Mouse (Mus musculus) left cerebral cortex, adult 9 months (tissue): ENCODE data around the gene Olfr790.

ENCODE experiments used
- DNase-seq, 2 experiments: peaks; one replicate each; pipeline ENCODE4 v3.0.0; 2022; ENCODE audit warnings: low spot score in 2 of 2

Gene Olfr790

DNA sequence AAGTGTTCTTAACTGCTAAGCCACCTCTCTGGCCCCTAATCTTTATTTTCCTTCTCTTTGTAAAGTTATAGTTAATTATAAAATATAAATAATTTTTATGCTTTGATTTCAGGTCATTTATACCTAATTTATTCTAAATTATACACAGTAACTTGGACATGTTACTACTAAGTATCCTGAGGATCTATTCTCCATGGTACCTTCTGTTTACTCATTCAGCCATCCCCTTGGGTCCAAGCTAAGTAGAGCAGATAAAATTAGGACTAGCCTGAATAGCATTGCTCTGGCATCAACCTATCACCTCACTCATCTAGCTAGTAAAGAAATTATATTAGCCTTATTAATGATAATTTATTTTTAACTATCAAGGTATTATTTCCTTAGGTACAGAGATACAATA lies at the start of gene Olfr790:
Gene Olfr790 (plus strand): TSS at position 301 of the 400 bp plus-strand sequence.
- DNase-seq: no peak

DNA sequence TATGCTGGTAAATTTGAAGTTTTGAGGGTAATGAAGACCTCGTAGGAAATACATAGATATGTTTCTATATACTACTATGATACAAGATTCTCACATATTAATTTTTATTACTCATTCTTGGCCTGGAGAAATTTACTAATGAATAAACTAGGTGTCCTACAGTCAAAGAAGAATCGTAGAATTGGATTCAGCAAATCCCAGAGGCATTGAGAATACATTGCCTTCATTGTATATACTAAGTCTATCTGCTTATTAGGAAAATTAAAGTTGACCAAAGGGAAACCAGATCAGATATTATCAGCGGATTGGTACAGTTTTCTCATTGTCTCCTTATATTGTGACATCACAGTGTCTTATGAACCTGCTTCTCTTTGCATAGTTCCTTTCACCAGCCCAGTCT lies 36.7 kb upstream of the Olfr790 start, which contains the start of gene Olfr787:
Gene Olfr787 (plus strand): TSS at position 301 of the 400 bp plus-strand sequence.
- DNase-seq: no peak

DNA sequence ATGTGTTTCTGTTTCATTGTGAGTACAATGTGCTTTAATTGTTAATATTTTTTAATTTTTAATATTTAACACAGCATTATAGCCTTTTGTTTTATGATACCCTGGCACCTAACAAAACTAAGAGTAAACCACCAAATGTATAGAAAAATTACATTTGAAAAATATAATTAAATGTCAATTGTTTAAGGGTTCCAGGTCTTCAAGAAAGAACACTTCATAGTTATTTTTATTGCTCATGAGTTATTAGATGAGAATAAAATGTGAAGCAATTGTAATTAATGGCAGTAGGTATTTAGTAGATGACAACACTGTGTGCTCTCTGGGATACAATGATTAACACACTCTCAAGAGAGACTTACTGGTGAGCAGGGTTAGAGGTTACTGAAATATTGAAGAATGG lies 27.6 kb upstream of the Olfr790 start, which contains the start of gene Olfr788:
Gene Olfr788 (plus strand): TSS at position 301 of the 400 bp plus-strand sequence.
- no peak for DNase-seq

DNA sequence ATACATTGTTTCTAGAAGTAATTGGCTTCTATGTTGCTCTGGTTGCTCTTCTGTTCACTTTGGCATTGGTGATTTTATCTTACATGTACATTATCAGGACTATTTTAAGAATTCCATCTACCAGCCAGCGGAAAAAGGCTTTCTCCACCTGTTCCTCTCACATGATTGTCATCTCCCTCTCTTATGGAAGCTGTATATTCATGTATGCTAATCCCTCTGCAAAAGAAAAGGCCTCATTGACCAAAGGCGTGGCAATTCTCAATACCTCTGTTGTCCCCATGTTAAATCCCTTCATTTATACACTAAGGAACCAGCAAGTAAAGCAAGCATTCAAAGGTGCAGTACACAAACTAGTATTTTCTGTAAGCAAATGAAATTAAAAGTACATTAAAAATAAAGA lies 25.0 kb upstream of the Olfr790 start:
- DNase-seq: no peak

DNA sequence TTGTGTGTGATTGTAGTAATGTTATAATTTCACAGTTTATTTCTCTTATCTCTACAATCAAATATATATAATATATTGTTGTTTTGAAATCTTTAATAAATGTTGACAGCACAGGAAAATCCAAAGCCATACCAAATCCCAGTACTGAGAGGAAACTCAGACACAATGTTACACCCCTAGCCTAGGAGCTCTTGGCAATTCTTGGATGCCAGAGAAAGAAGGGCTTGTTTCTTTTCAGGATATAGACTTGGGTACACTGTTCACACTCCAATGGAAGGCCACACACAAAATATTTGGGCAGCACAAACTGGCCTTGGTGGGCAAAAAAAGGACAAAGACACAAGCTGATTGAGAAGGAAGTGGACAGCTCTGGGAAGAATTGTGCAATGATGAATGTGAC lies 24.6 kb upstream of the Olfr790 start:
- no peak for DNase-seq

DNA sequence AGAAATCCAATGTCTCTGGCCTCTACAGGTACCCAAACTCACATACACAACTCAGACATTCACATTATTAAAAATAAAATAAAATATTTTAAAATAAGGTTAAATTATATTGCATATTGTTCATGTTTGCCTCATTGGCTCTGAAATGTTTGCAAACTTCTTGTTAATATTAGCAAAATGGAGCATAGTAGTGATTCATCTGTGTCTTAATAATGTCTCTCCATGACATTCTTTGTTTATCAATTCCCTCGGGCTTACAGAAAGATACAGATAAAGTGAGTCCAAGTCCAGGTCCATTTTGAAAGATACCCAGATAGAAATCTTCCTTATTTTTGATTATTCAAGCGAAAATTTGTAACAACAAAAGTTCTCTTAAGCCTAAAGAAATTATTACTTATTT lies 13.8 kb upstream of the Olfr790 start, which contains the start of gene Olfr789:
Gene Olfr789 (plus strand): TSS at position 301 of the 400 bp plus-strand sequence.
- no peak for DNase-seq

DNA sequence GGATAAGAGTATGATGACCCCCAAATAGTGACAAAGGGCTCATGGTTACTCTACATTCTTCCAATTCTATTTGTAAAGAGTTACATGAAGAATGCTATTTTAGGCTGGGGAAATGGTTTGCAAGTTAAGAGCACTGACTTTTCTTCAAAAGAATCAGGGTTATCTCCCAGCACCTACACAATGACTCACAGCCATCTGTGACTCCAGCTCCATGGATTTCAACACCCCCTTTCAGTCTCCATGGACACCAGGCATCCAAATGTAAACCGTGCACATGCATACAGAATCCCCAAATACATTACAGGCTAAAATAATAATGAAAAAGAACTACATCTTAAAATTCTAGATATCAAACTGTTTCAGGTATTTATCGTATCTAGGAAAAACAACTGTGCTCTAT lies 8.2 kb upstream of the Olfr790 start:
- peak; percentile 10 to 40 for DNase-seq

DNA sequence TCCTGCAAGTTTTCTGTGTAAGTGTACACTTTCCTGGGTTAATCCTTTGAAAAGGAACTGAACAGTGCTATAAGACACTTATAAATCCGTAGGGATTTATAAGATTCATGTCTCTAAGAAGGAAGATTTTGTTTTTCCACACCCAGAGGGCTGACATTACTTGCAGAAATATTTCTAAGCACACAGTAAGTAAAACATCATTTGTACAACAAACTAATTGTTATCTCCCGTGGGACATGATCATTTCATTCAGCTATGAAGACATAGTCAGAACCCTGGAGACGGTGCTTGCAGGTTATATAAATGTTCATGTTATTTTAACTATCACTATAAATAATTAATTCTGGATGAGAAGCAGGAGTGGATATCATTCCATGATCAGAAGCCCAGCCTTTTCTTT lies 23.2 kb downstream of the Olfr790 start, which contains the start of gene Olfr791:
Gene Olfr791 (plus strand): TSS at position 301 of the 400 bp plus-strand sequence.
- no peak for DNase-seq

DNA sequence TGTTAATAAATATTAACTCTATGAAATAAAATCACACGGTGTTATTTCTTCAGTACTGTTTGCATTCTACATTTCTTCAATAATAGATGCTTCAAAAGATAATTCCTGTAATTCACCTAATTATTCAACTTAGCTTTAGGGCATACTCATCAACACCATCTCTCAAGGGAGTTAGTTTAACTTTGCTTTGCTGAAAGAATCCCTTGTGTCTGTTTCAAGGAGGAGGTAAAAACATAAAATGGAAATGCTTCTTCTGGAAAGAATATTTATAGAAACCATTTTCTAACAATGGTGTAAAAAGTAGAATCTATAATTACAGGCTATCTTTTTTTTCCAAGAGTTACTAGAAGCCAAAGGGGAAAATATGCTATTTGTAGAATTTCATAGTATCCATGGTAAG lies 40.6 kb downstream of the Olfr790 start, which contains the start of gene Olfr792:
Gene Olfr792 (plus strand): TSS at position 301 of the 400 bp plus-strand sequence.
- DNase-seq: no peak

DNA sequence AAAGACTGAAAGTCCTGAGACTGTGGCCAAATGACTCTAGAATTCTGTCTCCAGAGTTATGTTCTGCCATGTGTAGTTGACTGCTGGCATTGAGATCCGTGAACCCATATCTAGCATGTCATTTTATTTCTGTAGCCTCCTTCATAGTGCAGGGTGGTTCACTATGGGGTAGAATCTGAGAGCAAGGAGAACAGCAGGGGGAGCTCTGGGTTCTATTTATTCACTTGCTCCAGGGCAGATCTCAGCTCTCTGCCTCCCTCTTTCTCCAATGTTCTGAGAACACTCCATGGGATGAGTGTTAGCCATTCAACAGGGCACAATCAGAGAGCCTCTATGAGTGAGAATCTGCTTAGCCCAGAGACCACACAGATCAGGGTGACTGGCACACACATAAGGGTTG lies 51.1 kb downstream of the Olfr790 start:
- DNase-seq: peak in 1 of 2 experiments; percentile 19
